Mouse (Mus musculus) c-Kit-positive CD71-negative TER-119-negative erythroid progenitor cells, embryonic 14.5 days (primary cell): ENCODE measurements around the gene Ogt.
A peak's percentile ranks its signal among the peaks of the same experiment; 100 is the strongest.

Source experiments
- DNase-seq: peaks from one replicate; pipeline ENCODE4 v3.0.0-alpha.2; 2013; ENCODE audit warnings: low read depth

Gene Ogt

DNA sequence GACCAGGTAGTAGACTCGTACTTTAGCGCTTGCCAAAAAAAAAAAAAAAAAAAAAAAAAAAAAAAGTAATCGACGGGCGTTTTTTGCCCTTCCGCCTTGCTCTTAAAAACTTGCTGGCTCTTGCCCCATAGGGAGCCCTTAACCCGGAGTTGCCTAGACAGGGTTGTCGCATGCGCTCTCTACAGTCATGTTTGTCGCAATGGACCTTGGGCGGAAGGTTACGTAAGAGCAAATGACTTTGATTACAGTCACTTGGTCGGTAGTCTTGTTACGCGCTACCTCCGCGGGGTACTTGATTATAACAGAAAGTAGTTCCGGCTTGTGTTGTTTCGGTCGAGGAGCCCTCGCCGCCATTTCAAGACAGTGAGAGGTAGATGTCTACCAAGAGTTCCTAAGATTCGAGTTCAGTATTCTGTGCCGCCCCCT is at the start of gene Ogt:
TSS of gene Ogt (plus strand) at position 320 of the 426 bp plus-strand sequence.
- peak; percentile 76 for DNase-seq

DNA sequence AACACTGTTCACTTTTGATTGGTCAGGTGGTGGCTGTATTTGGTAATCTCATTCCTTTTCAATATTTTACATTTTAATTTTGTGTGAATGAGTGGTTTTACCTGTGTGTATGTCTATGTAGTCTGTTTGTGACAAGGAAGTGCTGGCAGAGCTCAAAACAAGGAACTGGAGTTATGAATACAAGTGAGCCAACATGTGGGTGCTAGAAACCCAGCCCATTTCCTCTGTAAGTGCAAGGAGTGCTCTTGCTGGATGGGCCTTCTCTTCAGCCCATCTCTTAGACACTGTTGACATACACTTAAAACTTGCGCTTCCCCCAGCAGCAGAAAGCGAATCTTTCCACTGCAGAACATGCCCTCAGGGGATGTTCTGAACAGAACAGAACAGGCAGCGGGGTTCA is 23.7 kb upstream of the Ogt start:
- no peak for DNase-seq

DNA sequence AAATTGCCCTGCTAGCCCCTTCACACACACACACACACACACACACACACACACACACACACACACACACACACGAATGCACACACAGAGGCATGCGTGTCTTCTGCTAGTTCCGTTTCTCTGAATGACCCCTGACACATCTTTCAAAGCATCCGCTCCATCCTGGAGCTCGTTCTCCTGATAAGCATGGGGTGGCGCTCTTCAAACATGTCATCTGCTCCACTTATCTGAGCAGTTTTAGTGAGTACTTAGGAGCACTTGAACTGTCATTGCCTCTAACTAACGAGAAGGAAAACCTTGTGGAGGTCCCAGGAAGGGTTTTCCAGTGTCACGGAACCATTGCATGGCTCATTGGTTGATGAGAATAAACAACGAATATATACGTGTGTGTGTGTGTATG is 22.0 kb upstream of the Ogt start:
- no peak for DNase-seq

DNA sequence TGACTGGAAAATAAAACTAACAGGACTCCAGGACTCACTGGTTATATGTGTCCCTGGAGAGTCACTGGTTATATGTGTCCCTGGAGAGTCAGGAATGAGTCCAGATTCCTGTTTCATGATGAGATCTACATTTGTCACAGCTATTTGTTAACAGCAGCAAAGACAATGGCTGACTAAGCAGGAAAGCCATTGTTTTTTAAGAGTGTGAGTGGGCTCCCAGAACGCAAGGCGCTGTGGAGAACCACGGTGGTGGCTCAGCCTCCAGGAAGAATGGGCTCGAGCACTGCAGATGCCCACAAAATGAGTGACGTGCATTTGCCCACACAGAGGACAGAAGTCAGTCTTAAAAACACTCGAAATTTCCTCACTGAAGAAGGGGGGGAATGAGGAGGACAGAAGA is 19.5 kb upstream of the Ogt start:
- DNase-seq: no peak

DNA sequence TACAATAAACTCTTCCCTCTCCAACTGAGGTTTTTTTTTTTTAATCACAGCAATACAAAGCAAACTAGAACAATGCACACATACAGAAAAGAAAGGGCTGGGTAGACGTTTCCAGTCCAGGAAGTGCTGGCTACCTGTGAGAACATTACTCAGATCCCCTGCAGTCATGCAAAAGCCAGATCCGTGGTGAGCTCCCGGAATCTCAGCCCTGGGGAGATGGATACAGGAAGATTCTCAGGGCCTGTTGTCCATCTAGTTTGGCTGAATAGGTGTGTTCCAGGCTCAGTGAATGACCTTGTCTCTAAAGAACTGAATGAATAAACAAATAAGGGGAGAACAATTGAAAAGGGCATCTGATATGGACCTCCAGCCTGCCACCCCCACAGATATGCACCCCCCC is 17.3 kb upstream of the Ogt start:
- no peak for DNase-seq

DNA sequence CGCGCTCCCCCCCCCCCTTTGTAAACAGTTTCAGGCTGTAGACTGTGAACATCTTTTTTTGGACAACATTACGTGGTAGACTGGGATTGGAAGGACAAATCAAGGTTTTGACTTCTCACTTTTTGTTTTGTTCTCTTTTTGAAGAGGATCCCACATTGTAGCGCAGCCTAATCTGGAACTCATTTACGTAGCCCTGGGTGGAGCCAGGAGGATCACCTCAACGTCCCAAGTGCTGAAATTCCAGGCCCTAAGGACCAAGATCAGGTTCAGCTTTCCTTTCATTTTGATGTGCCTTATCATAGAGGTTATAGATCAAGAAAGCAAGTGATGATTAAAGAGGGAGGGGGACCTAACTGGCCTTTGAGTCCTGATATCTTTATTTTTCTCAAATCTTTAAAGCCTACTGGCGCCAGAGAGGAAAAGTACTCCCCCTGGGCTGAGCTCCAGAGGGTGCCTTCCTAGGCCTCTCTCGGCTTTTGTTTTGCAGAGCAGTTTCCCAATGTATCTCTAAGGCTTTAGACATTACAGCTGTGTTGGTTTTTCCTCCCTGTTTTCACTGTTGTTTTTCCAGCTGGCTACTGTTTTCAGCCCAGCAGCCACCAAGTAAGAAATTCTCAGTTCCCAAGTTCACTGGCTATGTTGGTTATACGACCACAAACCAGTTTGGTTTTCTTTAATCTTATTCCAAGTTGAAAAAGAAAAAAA is 2.9 kb upstream of the Ogt start:
- DNase-seq: no peak

DNA sequence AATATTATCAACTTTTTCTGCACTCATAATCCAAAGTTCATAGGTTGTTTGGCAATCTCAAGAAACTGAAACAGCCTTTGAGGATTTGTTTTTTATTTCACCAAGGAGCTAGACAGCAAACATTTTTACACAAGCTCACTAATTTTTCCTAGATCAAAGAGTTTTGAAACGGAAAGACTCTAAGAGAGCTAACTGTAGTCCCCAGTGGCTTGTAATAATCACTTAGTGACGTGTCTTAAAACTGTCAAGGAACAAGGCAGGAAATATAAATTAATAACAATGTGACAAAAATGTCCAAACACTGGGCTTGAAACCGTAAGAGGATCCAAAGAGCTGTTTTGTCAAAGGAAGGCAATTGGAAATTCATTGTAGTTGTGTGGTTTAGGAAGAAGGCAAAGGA is 1.0 kb upstream of the Ogt start:
- DNase-seq: no peak

DNA sequence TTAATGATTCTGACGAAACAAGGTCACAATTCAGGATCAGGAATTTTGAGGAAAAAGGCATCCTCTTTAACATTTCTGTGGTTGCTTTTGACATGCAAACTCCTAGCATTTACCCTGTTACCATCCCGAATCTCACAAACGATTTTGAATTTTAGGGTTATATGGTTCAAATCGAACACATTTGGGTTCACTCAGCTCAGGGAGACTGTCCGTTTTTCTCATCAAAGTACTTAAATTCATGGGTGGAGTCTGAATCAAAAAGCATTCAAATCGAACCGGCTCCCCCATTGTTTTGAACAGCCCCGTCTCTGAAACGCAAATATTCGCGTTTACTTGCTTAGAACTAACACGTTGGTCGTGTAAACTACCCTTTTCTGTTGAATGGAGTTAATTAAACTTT is 554 bp upstream of the Ogt start:
- no peak for DNase-seq

DNA sequence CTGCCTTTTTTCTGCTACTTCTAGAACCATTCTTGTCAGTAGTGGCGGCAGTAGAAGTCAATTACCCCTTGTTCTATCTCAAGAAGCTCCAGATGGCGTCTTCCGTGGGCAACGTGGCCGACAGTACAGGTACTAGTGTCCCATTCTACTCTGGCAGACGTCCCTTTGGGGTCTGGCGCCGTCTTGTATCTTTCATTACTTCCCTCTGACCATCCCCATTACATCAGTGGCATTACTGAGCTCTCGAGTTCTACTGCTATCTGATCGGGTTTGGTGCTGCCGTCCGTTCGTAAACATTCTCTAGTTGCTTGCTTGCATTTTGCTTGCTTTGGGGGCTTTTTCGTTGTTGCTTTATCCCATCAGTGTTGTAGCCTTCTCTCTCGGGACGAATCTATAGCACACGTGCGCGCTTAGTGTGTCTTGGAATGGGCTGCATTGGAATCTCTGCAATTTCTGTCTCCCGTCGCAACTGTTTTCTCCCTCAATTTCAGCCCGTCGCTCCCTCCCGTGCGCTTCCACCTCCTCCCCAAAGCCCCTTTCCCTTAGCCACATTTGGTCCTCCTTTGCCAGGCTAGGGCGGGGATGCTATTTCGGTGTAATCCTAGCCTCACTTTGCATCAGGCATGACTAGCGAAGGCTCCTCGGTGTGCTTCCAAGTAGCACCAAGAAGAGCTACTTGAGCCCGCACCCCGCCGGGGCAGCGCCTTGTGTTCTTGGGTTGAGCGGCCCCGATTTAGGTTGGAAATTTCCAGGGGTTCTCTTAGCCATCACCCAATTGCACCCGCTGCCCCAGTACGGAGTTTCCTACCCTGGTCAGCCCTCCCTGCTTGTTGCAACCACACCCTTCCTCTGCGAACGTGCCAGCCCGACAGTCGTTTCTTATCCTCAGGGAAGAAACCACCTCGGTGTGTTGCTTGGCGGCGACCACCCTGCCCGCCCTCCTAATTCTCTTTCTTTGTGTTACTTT is 617 bp downstream of the Ogt start:
- DNase-seq: no peak

DNA sequence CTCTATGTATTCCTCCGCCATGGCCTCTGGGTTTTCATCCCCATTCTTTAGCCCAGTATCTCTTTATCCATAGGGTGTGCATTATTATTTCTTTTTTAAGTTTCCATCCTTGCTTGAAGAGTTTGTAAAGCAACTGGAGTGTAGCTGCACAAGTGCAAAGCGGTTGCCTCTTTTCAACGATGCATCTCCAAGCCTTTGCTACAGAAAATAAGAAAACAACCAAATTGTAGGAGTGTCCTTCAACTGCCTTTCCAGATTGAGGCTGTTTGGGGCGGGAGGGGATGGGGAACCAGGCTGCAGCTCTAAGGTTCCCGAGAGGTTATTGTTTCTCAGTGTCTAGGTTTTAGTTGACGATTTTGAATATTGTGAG is 1.3 kb downstream of the Ogt start:
- no peak for DNase-seq

DNA sequence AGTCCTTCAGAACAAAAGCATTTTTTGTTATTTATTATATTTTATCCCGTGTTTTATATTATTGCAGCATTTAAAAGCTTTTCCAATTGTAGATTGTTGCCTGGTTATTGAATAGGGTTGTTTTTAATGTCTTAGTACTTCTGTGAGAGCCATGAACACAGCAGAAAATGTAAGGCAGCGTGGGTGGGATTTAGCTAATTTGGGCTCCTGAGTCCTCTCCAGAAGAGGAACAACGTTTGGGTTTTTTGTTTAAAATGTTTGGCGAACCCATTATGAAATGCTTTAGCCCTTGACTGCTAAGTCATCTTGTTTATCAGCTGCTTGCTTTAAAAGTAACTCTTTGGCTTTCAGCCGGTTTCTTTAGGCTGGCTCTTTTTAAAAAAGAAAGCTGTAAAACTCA is 2.2 kb downstream of the Ogt start:
- no peak for DNase-seq

DNA sequence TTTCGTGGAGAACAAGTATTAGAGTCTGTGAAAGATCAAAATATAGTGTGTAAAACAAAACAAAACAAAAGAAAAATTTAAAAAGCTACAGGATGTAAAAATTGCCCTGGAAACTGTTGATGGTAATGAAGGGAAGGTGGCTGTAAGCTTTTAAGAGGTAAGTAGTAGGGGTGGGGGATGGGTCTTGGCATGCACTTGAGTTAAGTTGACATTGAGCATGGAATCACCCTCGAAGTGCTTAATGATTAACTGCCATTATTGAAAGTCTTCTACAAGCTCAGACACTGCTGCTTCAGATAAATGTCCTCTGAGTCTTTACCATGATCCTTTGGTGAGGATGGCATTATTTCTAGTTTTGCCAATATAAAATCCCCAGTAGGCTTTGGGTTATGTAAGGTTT is 5.4 kb downstream of the Ogt start:
- no peak for DNase-seq

DNA sequence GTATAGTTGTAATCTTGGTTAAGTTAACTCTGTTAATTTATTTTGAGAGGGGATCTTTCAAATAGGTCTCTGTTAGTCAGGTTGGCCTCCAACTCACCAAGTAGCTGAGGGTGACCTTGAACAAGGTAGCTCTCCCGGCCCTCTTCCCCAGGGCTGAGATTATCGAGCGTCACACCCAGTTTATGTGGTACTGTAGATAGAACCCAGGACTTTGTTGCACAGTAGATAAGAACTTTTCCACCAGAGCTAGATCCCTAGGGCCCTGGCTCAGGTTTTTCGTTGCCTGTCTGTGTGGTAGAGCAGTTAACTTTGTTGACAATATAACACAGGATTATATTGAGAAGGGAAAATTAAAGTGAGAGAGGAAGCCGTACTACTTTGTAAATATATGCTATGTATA is 6.8 kb downstream of the Ogt start:
- no peak for DNase-seq

DNA sequence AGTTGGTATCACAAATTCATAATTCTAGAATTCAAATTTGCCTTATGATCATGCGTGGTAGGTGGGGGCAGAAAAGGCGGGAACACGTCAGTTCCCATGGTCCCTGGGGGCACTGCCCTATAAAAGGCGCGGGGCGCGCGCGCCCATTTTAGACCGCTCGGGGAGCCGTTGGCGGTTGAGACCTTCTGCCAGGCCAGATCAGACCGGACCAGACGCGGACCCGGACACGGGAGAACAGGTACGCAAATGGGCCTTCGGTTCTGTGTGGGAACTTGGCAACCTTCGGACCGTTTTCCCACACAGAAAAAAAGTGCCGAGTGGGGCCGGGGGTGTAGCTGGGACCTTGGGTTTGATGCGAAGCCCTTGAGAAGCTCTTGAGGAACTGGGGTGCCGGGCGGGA is 55.8 kb downstream of the Ogt start:
- no peak for DNase-seq

DNA sequence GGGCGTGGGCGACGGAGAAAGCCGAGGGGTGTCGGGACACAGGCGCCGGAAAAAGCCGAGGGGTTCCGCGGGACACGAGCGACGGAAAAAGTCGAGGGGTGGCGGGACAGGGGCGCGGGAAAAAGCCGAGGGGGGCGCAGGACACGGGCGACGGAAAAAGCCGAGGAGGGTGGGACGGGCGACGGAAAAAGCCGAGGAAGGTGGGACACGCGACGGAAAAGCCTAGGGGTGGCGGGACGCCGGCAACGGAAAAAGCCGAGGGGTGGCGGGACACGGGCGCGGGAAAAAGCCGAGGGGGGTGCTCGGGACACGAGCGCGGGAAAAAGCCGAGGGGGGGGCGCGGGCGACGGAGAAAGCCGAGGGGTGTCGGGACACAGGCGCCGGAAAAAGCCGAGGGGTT is 57.7 kb downstream of the Ogt start:
- no peak for DNase-seq

DNA sequence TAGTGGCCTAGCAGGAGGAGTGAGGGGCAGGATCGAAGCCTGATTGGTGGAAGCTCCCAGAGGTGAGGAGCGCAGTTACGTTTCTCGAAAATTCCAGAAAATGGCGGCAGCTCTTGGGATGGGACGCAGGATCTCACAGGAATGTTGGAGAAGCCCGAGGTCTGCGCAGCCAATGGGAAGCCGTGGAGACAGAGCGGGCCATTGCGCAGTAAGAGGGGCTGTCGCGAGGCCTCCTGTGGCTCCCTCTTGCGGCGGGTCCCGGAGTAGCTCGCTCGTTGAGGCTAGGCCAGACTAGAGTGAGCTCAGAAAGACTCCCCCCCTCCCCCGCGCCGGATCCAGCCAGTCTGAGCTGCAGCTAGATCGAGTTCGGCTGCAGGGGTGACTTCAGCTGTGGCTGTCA is 58.4 kb downstream of the Ogt start:
- no peak for DNase-seq

DNA sequence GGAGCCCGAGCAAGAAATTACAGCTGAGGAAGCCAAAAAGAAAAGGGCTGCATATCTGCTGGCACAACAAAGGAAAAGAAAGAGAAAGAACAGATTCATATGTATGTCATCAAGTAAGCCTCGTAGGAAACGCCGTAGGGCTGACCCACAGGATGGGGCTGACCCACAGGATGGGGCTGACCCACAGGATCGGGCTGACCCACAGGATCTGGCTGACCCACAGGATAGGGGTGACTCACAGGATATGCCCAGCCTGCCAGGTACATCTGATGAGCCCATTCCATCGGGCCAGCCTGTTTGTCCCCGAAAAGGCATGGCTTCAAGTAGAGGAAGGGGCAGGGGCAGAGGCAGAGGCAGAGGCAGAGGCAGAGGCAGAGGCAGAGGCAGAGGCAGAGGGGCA is 65.3 kb downstream of the Ogt start:
- DNase-seq: no peak

DNA sequence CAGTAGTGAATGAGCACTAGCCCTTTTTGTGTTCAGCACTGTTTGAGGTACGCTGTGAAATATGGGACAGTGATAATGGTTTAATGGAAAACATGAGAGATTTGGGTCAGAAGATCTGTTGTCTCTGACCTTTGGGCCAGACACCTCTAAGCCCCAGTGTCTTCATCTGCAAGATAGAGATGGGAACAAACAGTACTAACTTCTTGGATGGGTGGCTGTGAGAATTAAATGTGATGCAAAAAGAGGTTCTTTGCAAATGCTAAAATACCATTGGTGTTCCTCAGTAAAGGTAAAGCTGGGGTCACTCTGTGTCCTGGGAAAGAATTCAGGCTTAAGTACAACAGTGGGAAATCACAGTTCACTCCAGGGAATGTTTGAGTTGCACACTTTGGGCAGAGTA is 80.5 kb downstream of the Ogt start:
- DNase-seq: no peak

DNA sequence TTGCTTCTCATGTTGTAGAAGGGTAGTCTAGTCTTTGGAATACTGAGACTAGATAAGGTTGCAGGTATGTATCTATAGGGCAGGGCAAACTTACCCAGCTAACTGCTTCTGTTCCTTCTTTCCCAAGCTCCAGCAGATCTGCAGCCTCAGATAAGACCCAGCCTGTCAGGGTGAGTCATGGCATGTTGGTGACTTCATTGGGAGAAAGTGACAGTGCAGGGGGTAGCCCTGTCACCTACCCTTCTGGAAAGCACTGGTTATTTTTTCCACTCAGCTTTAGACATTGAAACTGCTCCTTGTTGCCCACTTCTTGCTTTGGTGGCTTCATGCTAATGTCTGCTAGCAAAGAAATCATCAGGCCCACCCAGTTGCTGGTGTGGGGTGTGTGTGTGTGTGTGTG is 90.2 kb downstream of the Ogt start:
- DNase-seq: no peak

DNA sequence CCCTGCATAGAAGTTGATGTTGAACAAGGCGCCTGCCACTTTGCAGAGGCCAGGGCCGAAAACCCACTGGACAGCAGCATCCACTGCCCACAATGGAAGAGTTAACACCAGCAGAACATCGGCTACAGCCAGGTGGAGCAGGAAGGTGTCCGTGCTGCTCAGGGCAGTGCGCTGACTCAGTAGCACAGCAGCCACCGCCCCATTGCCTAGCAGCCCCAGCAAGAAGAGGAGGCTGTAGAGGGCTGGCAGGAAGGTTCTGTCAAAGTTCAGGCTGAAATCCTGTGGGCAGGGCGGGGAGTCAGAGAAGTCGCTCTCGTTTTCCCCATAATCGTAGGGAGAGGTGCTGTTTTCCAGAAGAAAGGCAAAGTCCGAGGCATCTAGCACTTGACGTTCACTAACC is 92.8 kb downstream of the Ogt start:
- DNase-seq: no peak

DNA sequence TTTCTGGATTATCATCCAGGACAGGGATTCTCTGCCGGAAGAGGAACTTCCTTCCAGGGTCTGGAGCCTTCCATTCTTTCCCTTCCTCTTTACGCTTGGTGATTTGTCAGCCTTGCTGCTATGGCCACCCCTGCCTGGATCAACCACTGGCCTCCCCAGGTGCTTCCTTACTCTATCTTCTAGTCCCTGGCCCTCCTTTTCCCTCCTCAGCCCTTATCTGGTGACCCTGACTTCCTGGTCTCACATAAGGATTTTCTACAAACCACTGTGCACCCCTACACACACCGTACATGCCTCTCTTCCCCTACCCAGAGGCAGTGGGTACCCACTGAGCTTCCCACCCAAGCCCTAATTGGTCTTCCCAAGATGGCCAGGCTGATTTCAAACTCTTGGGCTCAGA is 93.4 kb downstream of the Ogt start:
- DNase-seq: no peak

DNA sequence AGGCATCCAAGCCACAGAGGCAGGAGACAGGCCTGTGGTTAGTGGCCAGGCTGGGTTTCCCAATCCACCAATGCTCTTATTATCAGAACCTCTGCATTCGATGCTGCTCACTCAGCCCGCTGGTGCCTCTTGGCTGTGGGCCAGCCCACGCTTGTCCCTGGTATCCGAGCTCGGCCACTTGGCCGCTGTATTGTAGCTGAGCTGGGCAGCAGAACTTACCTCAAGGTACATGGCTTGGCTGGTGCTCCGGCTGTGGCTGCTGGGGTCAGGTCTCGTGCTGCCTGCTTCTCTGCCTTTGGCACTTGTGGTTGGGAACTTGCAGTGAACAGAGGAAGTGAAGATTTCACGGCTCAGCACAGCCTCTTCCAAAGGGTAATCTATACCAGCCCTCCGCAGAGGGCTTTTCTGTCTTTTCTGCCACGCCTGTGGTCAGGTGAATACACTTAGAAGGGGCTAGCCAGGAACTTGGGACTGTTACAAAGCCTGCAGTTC is 94.0 kb downstream of the Ogt start, which contains the start of gene Cxcr3:
TSS of gene Cxcr3 (minus strand) at position 442 of the 492 bp plus-strand sequence.
- peak; percentile 25 for DNase-seq
